Mouse (Mus musculus) thymus, adult 18-20 months (tissue): ENCODE measurements around the gene L2hgdh.

Experiments
- DNase-seq, 2 experiments: peaks; one replicate each; pipeline ENCODE4 v3.0.0; 2022; ENCODE audit warnings: mixed read lengths in 2 of 2

The L2hgdh gene

DNA sequence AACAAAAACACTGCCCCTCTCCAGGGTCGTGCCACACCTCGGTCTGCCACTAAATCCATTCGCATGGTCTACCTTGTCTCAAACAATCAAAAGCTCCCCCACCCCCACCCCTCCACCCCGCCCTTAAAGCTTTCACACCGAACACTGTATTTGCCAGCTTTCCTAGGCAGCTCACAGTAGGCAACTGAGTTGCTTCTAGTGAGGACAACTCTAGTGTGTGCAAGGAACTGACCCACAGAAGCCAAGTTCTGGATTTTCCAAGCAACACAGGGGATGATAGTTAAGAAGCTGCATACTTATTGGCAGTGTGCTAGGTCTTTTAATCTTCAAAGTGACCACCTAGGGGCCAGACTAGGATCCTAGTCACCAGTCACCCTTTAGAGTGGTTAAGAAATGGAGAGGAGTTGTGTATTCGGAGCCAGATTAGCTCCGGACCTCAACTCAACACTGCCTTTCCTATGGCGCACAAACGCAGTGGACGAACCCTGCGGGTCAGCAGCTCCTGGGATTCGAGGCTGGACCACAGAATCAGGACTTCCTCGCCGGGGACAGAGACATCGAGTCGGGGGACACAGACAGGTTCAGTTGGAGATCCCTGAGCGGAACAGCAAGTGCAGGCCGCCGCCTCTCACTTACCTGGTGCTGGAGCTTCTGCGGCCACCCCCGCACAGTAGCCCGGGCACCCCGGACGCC is 509 bp downstream of the L2hgdh start:
- no peak for DNase-seq

DNA sequence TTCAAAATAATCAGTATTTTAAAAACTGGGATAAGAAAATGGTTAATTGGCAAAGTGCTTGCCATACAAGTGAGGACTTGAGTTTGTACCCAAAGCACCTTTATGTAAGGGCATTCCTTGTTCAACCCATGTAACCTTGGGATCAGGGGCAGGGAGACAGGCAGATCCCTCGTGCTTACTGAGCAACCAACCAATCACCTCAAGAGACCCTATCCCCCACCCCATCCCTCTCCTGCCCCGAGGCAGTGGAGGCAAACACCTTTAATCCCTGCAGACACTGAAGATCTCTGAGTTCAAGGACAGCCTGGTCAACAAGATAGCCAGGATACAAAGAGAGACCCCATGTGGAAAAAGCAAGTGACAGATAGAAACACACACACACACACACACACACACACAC is 1.3 kb downstream of the L2hgdh start:
- DNase-seq, result no peak

DNA sequence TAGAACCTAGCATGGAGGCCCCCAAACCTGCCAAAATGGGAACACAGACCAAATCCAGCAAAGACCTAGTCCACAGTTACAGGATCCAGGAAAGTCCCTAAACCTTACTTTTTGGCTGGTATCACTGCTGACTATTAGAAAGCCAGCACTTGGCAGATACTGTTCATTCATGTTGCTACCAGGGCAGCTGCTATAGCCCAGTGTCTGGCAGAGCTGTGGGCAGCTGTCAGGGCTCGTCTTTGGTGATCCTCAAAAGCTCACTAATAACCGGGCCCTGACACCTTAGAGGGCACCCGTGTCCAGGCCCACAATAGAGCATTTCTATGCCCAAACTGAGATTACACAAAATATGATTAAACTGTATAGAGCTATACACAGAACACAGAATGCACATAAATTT is 1.8 kb downstream of the L2hgdh start:
- DNase-seq, result no peak

DNA sequence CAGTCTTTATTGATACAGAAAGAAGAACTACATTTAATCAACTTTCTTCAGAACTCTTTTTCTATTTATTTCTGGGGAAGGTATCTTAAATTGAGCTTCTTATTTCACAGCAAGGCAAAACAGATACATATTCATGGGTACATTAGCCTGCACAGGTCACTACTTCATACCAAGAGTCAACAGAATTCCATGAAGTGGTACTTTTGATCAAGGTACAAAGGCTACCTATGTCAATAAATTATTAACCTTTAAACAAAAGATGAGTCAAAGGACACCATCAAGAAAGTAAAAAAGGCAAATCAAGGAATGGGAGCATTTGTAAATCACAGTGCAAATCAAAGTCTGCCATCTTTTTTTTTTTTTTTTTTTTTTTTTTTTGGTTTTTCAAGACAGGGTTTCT is 11.0 kb downstream of the L2hgdh start:
- DNase-seq, result no peak

DNA sequence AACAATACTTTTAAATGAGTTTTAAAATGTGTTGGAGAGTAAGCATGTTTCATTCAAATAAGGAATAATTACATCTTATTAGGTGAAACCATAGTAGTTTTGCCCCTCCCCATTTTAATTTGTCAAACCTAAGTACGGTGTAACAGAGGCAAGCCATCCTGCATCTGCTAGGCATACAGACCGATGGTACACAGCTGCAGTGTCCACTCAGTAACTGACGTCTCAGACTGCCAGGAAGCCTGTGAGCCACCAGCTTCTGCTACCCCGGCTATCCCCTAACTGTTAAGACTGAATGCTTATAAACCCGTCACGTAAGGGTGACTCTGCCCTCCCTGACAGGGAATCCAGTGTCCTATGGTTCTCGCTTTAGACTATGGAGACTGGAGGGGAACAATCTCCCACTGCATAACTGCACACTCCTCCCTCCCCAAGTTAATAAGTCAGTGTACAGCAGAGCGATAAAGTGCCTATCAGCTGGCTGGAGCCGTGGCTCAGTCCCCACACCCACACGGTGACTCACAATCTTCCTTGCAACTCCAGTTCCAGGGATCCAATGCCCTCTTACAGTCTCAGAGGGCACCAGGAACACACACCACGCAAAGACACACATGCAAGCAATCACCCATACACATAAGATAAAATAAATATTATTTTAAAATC is 19.7 kb downstream of the L2hgdh start:
- no peak for DNase-seq

DNA sequence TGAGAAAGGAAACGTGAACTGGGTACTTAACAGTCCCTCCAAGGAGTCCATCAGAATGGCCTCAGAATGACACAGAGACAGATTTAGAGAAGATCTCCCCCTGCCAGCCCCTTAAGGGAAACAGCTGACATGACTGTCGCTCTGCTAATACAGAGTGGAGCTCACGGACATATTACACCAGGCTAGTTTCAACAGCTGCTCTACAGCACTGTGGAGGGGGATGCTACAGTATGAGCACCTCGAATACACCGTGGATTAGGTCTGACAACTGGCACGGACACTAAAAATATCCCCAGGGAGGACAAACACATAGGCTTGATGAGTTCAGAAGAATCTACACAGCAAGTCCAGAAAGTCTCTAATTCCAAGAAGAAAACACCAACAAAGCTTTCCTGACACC is 26.3 kb downstream of the L2hgdh start:
- no peak for DNase-seq

DNA sequence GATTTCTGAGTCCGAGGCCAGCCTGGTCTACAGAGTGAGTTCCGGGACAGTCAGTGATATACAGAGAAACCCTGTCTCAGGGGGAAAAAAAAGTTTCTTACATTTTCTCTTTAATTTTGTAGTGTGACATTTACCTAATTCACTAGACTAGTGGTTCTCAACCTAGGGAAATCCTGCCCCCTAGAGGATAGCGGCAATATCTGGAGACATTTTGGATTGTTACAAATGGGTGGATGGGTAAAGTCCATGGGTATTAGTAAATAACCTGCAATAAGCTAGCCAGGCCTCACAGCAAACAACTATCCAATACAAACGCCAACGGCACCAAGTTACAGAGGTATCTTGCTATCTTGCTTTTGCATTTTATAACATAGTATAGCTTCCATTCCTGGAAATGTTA is 27.9 kb downstream of the L2hgdh start:
- DNase-seq, result peak in 1 of 2 experiments; percentile 18

DNA sequence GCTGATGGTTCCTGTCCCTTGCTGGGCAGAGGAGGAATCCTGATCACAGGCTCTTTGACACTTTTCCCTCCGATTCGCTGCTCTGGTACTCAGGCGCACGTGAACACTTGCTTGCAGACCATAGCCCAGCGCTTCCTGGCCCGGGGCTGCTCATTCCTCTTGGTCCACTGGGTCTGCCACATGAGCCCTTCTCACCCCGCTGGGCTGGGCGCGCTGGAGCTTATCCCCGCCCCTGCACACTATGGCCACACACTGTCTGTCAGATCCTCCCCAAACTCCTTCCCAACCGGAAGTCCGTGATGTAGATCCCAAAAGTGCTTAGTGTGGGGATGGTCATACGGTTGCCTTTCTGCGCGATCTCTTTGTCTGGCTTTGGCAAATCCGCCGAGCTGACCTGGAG is 31.2 kb downstream of the L2hgdh start:
- DNase-seq, result no peak

DNA sequence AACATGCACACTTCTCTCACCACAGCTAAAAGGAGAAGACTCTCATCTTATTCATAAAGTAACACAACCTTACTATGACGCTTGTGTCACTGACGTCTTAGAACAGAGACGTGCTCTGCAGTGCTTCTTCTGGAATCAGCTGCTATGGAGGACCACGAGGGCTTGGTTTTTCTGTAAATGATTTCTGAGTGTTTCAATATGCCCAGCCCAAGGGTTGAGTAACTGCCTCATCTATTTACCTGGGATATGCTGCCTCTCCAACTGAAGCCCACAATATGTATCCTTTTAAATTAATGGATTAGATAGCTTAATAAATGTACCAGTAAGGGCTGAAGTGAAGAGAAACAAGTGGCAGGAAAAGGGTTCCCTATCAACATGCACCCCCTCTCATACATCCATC is 34.0 kb downstream of the L2hgdh start:
- DNase-seq, result no peak

DNA sequence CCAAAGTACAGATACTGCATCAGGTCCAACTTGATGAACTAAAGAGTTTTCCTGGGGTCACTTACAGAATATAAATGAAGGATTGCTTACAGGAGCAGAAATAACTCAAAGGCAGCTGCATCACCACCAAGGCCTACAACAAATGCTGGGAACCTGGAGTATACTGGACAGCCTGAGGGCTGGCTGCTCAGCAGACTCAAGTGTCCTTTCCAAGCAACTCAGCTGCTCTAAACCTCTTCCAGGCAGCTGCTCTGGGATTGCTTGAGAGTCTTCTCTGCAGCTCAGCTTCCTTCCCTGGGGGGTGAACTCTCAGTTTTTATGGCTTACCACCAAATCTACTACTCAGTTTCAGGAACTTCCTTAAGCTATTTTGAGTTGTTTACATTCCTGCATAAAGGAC is 35.6 kb downstream of the L2hgdh start:
- no peak for DNase-seq

DNA sequence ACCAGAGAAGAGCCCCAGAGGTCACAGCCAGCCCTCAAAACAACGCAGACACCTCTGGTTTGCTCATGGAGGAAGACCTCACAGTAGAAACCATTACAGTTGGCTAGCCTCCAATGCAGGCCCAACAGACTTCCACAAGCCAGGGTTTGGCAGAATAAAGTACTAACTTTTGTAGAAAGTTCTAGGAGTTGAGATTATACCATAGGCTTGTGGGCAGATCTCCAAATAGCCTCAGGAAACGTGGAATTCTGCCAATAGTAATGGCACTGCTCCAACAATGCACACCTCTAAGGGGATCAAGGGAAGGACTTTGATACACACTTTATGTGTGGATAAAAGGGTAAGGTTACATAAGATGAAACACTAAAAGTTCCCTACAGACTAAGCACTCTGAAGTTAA is 36.3 kb downstream of the L2hgdh start:
- no peak for DNase-seq

DNA sequence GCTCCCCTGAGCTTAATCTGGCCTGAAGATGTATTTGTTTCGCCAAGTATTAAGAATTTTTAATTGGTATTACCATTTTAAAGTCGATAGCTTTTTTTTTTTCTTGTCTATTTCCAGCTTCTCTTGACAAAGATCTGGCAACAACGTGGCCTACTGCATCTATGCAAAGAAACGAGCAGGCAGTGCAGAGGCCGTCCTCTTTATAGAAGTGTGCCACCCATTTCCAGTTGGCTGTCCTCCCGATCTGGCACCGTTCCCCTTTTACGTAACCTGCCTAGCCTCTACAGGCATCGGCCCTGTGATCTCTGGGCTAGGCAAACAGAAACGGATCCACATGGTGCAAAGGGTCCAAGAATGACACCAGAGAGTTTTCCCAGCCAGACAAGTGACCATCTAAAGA is 41.1 kb downstream of the L2hgdh start:
- peak; percentile 10 to 14 for DNase-seq

DNA sequence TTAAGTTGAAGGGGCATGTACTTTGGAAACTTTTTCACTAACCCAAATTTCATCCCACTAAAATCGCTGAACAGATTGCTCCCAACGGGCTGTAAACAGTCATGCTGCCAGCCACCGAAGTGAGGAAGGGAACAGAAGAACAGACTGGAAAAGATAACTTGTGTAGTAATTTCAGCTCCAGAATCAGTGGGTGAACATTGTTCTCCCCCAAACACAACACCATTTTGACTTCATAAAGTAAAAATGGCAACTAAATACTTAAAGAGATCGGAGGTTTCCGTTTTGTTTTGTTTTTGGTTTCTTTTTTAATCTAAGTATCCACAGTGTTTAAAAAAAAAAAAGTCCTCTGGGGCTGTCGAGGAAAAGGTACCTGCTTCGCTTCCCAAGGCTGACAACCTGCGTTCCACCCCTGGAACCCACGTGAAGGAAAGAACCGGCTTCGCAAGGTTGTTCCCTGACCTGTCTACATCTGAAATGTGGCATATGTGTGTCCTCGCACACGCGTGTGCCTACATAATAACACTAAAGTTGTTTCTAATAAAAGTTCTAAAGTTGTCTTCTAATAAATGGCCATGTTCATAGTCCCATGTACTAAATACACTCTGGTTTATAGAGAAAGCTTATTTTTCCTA is 41.8 kb downstream of the L2hgdh start:
- no peak for DNase-seq

DNA sequence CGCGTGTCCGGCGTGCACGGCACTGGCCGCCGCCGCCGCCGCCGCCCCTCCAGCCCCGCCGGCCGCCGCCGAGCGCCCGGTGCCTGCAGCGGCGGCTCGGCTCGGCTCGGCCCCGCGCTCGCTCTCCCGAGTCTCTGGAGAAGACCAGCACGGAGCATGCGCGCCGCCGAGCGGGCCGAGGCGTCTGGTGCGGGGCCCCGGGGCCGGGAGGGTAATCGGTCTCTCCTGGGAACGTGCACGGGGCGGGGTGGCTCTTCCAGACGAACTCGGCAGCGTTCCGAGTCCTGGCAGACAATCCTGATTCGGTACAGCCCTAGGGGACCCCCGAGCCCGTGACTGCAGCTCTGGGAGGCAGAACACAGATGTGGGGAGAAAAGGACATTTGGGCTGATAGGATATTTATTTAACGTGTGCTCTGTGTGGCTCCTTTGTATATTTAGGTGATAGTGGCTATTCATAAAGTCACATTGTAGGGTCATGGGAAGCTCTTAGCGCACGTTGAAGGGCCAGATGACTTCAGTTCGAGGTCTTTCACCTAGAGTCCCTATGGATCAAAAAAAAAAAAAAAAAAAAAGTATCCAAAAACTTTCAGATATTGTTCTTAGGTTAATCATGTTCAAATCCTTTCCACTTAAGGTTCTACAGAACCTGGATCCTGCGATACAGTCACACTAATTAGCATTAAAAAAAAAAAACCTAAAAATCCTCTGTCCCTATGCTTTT is 42.4 kb downstream of the L2hgdh start:
- peak; percentile 65 to 69 for DNase-seq

DNA sequence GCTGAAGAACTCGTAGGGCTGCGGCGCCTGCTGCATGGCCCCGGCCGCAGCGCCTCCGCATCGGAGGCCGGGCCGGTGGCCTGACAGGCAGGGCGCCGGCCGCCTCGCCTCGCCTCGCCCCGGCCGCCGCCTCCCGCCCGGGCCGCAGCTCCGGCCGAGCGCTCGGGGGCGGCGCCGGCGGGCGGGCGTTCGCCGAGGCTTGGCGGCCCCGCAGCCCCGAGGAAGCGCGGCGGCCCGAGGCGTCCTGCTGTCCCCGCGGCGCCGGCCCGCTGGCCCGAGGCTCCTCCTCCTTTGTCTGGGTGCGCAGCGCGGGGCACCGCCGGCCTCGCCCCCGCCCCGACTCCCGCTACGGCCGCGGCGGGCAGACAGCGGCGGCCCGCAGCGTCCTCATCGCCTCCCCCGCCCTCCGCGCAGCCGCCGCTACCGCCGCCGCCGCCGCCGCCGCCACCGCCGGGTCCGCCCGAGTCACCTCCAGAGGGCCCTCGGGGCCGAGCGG is 43.1 kb downstream of the L2hgdh start, which contains the start of gene Sos2:
Gene Sos2, minus strand, starts transcription at position 287 of the 496 bp plus-strand sequence.
- peak; percentile 19 to 20 for DNase-seq

DNA sequence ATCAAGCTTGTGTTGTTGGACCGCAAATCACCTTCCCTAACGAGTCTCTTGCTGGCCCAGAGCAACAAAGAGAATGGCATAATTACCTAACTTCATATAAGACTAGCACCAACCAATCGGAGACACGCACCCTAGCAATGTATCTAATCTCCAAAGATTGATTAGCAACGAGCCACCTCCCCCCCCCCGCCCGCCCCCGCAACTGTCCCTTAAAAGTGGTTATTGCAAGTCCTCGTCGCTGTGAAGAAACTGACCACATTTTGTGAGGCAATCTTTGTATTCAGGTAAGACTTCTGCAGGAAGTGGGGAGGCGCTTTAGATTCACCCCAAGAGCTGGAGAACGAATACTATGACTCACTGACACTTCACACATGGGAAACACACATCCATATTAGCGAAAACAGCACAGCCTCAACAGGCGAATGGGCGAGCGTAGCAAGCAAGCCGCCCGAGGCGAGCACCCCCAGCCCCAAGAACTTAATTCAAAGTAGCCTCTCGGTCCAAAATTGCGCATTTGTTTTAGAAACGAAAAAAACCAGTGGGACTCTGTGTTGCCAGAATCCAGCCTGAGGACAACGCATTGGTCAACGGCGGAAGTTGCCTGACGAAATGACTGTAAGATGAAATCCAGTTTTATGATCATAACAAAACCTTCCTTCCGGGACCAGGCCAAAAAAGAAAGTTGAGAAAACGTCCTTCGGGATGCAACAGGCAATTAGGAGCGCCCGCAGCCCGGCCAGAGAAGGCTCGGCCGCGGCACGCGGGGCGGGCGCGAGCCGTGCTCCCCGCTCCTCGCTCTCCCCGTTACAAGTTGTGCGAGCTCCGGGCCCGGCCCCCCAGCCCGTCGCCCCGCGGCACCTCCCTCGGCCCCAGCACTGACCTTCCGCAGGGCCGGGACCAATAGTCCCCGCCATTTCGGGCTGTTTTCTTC is 43.8 kb downstream of the L2hgdh start:
- DNase-seq, result peak; percentile 12 to 32

DNA sequence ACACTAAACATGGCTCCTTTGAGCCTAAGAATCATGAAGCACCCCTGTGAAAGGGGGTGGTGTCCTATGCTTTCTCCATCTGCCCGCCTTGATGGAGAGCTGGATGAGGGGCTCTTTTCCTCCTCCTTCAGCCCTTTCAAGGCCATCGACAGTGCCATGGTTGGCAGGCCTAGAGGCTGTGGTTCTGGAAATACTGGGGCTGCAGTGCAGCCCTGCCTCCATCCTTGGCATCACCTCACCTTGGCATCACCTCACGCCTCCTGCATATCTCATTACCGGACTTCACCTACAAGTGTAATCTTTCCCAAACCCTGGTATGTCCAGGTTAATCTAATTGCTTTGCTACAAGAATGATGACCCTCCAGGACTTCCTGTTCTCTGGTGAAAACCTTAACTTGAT is 48.5 kb downstream of the L2hgdh start:
- DNase-seq, result no peak

DNA sequence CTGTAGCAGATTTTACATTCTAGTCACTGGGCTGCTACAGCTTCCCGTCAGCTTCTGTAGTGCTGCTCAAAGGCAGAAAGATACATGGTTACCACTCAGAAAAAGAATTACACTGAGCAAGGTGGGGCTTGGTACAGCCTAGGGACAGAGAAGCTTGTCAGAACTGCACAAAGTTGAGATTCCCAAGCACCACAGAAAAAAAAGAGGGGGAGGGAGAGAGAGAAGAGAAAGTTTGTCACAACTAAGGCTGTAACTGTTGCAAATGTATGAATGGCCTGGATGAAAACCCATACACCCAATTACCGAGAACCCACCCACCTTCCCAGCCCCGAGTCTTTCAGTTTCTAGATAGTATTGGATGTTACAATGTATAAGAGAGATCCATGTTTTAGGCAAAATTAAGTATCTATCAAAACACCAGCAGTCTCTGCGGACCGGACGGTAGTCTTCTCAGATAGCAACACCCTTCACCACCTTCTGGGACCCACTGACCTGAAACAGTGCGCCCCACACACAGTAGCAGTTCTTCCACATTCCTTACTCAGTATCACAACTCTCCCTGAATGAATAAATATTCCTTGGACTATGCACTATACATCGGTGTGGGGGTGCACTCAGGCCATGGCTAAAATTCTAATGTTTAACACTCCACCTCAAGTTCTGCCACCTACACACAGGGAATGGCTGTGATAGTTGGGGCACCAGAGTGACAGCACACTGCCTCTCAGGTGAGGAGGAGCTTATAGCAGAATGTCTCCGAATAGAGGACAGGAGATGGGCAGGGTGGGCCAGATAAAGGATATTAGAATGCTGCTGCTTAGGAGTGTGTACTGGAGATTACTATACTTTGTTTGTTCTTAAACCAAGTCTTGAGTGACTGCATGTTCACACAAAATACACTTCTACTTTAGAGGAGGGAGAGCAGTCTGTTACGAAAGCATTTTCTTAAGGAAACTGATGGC is 49.8 kb downstream of the L2hgdh start:
- DNase-seq, result no peak

DNA sequence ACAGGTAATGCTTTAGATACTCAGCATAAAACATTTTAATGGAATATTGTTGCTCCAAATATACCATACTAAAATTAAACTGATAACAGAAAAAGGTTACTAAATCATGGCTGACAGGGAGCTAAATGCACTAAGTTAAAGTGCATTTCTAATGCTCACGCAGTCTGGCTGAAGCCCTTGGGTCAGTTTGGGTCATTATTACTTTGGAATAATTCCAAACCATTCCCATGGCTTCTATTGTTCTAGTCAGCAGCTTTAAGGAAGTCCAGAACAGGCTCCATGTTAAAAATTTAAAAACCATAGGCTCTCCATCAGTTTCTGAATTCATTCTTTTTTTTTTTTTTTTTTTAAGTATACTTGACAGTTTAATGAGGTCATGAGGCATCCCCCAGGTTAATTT is 50.5 kb downstream of the L2hgdh start:
- no peak for DNase-seq

DNA sequence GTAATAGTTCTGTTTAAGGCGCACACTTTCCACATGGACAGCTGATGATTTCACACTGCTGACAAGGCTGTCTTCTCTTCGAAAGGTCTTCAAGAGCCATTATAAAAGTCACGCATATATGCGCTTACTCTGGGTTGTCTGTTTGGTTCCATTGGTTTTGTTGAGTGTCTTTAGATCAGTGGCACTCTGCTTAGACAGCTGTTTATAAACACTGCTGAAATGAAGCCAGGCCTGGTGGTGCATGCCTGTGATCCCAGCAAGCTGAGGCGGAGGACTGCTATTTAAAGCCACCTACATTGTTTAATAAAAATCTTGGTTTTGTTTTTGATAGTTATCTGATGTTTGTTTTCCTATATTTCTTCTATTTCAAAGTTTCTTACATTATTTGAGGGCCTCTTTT is 58.0 kb downstream of the L2hgdh start:
- no peak for DNase-seq

DNA sequence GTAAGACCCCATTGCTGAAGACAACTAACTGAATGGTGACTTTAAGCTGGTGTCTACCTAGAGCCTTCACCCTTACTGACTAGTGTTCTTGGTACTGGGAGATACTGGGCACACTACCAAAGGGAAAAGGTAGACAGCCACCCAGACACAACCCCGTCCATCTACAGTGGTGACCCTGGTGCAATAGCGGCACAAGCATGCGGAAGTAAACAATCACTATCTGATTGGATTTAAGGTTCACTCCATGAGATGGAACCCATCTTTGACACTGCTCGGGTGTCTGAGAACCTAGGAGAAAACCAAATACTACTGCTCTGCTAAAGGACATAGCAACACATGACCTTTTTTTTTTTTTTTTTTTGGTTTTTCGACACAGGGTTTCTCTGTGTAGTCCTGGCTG is 63.0 kb downstream of the L2hgdh start:
- DNase-seq, result no peak
